Mouse (Mus musculus): ENCODE measurements at regions not wholly inside any gene's neighbourhood (a gene's known extent, or its start where the extent isn't known, plus 50 kb on each side); places are given as distances from the start of the nearest gene placed in this dataset.

- Histone ChIP-seq H3K36me3 (replicated peaks) (no peaks in the 10 kb centered on the region), H3K4me1 (replicated peaks) (no peaks in the 10 kb centered on the region), H3K4me2 (no peak overlapping the region), H3K27ac (replicated peaks) (no peak overlapping the region), H3K4me3 (replicated peaks) (no peak overlapping the region), H3K9me3 (replicated peaks) (no peaks in the 10 kb centered on the region), H3K27me3 (no peaks in the 10 kb centered on the region), H3K9ac (no peak overlapping the region)
- 76% methylated on average over 3 of the region's 3 CpGs for WGBS (ENCODE audit: insufficient replicate concordance)
- no peak for ATAC-seq (ENCODE audit: insufficient read depth)
These were observed 290.8 kb downstream of the Rnf144b start for GRCm38 (mm10) chr13:47413261-47413660.

- no peak overlapping the region for H3K9ac ChIP-seq
- 81% methylated on average over 9 of the region's 9 CpGs for WGBS (ENCODE audit: insufficient replicate concordance)
- no peaks in the 10 kb centered on the region for H3K4me1 ChIP-seq (replicated peaks)
- no peaks in the 10 kb centered on the region for H3K36me3 ChIP-seq (replicated peaks)
- H3K27me3 ChIP-seq, result no peaks in the 10 kb centered on the region
- no peak for ATAC-seq (ENCODE audit: insufficient read depth)
- H3K9me3 ChIP-seq (replicated peaks), result no peaks in the 10 kb centered on the region
- no peak overlapping the region for H3K4me3 ChIP-seq (replicated peaks)
- H3K27ac ChIP-seq (replicated peaks), result no peak overlapping the region
- no peak overlapping the region for H3K4me2 ChIP-seq
These were observed 291.5 kb downstream of the Rnf144b start for GRCm38 (mm10) chr13:47413940-47414339.

GRCm38 (mm10) chr13:47429856-47430365 lies 307.5 kb downstream of the Rnf144b start:
- 40% methylated on average over 8 of the region's 8 CpGs for WGBS (ENCODE audit: insufficient replicate concordance)
- H3K27ac ChIP-seq (replicated peaks), result no peak overlapping the region

GRCm38 (mm10) chr13:47430409-47430808 lies 308.0 kb downstream of the Rnf144b start:
- H3K36me3 ChIP-seq (replicated peaks), result no peaks in the 10 kb centered on the region
- no peak overlapping the region for H3K9ac ChIP-seq
- H3K4me3 ChIP-seq (replicated peaks), result no peak overlapping the region
- no peaks in the 10 kb centered on the region for H3K9me3 ChIP-seq (replicated peaks)
- no peak overlapping the region for H3K4me2 ChIP-seq
- WGBS (ENCODE audit: insufficient replicate concordance), result 63% methylated on average over 9 of the region's 9 CpGs
- H3K27ac ChIP-seq (replicated peaks), result no peak overlapping the region
- no peak for ATAC-seq (ENCODE audit: insufficient read depth)
- no peaks in the 10 kb centered on the region for H3K4me1 ChIP-seq (replicated peaks)
- H3K27me3 ChIP-seq, result no peaks in the 10 kb centered on the region

More at GRCm38 (mm10) chr13:47429856-47430365, 307.5 kb downstream of the Rnf144b start:
- no peaks in the 10 kb centered on the region for H3K9me3 ChIP-seq (replicated peaks)
- H3K9ac ChIP-seq, result no peak overlapping the region
- no peaks in the 10 kb centered on the region for H3K4me1 ChIP-seq (replicated peaks)
- H3K4me3 ChIP-seq (replicated peaks), result no peak overlapping the region
- no peaks in the 10 kb centered on the region for H3K36me3 ChIP-seq (replicated peaks)
- H3K4me2 ChIP-seq, result no peak overlapping the region
- ATAC-seq (ENCODE audit: insufficient read depth), result no peak
- H3K27me3 ChIP-seq, result no peaks in the 10 kb centered on the region

- Histone ChIP-seq H3K4me3 (replicated peaks) (no peak overlapping the region), H3K4me2 (no peak overlapping the region), H3K27ac (replicated peaks) (no peak overlapping the region), H3K9ac (no peak overlapping the region), H3K4me1 (replicated peaks) (no peaks in the 10 kb centered on the region), H3K27me3 (no peaks in the 10 kb centered on the region), H3K9me3 (replicated peaks) (no peaks in the 10 kb centered on the region), H3K36me3 (replicated peaks) (no peaks in the 10 kb centered on the region)
- no peak for ATAC-seq (ENCODE audit: insufficient read depth)
- 69% methylated on average over 7 of the region's 7 CpGs for WGBS (ENCODE audit: insufficient replicate concordance)
These were observed 313.2 kb downstream of the Rnf144b start for GRCm38 (mm10) chr13:47435631-47436030.

DNA sequence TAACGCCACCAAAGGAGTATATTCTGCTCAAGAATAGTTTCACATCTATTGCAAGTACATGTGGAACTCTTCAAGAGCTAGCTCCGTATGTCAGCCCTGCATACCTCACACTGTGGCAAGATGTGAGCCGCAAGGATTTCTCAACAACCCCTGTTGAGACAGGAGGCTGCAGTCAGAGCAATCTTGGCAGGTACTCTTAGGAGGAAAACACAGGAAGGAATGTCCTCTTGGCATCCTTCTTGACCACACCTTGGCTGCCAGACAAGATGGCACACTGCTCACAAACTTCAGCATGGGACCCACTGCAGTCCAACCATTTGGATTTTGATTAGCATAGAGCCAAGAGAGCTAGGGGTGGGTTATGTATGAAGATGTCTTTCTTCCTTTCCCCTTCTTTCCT lies 322.4 kb downstream of the Rnf144b start:
- H3K9me3 ChIP-seq (replicated peaks), result no peaks in the 10 kb centered on the region
- WGBS (ENCODE audit: insufficient replicate concordance), result 60% methylated on average over 3 of the region's 3 CpGs
- H3K27me3 ChIP-seq, result no peaks in the 10 kb centered on the region
- H3K4me2 ChIP-seq, result no peak overlapping the region
- H3K36me3 ChIP-seq (replicated peaks), result no peaks in the 10 kb centered on the region
- H3K9ac ChIP-seq, result no peak overlapping the region
- H3K27ac ChIP-seq (replicated peaks), result no peak overlapping the region
- no peak overlapping the region for H3K4me3 ChIP-seq (replicated peaks)
- ATAC-seq (ENCODE audit: insufficient read depth), result no peak
- no peaks in the 10 kb centered on the region for H3K4me1 ChIP-seq (replicated peaks)

DNA sequence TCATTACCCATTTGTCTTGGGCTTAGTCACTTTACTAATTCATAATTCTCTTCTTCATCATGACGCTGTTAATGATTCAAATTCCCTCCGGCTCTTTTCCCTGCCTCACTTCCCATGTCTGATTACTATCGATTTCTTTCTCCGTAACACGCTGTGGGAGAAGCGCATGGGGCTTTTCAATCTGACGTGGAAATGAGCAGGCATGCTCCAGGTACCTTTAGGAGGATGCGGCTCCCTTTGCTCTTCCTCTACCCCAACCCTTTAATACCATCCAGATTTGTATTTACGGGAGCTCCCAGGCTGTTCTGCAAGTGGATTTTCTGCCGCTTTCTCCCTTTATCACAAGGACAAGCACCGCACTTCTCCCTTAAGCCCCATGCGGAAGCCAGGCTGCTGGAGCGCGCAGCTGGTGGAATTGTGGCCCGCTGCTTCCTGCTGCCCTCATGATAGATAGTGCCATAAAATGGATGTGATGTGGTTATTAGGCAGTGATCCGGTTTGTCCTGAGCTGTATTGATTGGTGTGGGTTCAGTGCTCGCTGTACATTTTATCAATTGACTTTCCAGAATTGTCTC lies 329.8 kb downstream of the Rnf144b start:
- no peaks in the 10 kb centered on the region; the same call in 1 of the 2 replicates for H3K9me3 ChIP-seq (replicated peaks)
- ATAC-seq (ENCODE audit: insufficient read depth), result no peak
- H3K4me1 ChIP-seq (replicated peaks), result no peaks in the 10 kb centered on the region
- 72% methylated on average over 17 of the region's 17 CpGs for WGBS (ENCODE audit: insufficient replicate concordance)
- no peaks in the 10 kb centered on the region for H3K27me3 ChIP-seq
- H3K27ac ChIP-seq (replicated peaks), result no peak overlapping the region
- no peak overlapping the region for H3K4me2 ChIP-seq
- no peak overlapping the region for H3K4me3 ChIP-seq (replicated peaks)
- no peaks in the 10 kb centered on the region for H3K36me3 ChIP-seq (replicated peaks)
- no peak overlapping the region for H3K9ac ChIP-seq

- no peaks in the 10 kb centered on the region for H3K4me1 ChIP-seq (replicated peaks)
- H3K27ac ChIP-seq (replicated peaks), result no peak overlapping the region
- H3K4me3 ChIP-seq (replicated peaks), result no peak overlapping the region
- no peaks in the 10 kb centered on the region for H3K36me3 ChIP-seq (replicated peaks)
- 69% methylated on average over 8 of the region's 8 CpGs for WGBS (ENCODE audit: insufficient replicate concordance)
- no peak for ATAC-seq (ENCODE audit: insufficient read depth)
- no peak overlapping the region for H3K4me2 ChIP-seq
- no peak overlapping the region for H3K9ac ChIP-seq
- H3K9me3 ChIP-seq (replicated peaks), result no peaks in the 10 kb centered on the region
- no peaks in the 10 kb centered on the region for H3K27me3 ChIP-seq
These were observed 339.7 kb downstream of the Rnf144b start for GRCm38 (mm10) chr13:47462148-47462547.

DNA sequence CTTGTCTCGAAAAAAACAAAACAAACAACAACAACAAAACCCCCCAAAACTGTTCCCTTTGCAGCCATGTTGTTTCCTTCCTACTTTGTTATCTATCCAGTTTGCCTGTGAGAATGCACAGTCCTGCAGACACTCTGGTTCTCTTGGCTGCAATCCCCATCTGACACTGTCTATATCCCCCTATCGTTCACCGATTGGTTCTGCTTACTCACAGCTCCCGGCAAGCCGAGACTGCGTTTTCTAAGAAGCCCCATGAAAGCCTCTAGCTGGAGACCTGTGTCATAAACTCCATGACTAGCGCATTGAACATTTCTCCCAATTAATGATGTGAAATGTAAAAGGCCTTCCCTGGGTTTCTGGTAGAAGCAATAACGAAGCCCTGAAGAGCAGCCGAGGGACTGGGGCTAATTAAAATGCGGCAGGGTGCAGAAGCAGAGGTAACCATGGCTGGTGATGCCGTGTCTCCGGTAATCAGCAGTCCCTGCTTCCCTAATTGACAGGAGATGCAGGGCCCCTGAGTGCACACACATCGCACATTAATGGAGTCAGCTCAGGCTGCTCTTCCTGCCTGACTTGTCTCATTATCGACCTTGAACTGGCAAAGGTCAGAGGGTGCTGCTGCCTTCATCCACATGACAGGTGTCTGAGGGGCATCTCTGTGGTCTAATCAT lies 349.2 kb downstream of the Rnf144b start:
- Histone ChIP-seq H3K27ac (replicated peaks) (no peak overlapping the region), H3K9ac (no peak overlapping the region), H3K4me1 (replicated peaks) (no peaks in the 10 kb centered on the region), H3K9me3 (replicated peaks) (no peaks in the 10 kb centered on the region), H3K4me3 (replicated peaks) (no peak overlapping the region), H3K4me2 (no peak overlapping the region), H3K36me3 (replicated peaks) (no peaks in the 10 kb centered on the region), H3K27me3 (no peaks in the 10 kb centered on the region)
- no peak for ATAC-seq (ENCODE audit: insufficient read depth)
- WGBS (ENCODE audit: insufficient replicate concordance), result 70% methylated on average over 14 of the region's 14 CpGs

DNA sequence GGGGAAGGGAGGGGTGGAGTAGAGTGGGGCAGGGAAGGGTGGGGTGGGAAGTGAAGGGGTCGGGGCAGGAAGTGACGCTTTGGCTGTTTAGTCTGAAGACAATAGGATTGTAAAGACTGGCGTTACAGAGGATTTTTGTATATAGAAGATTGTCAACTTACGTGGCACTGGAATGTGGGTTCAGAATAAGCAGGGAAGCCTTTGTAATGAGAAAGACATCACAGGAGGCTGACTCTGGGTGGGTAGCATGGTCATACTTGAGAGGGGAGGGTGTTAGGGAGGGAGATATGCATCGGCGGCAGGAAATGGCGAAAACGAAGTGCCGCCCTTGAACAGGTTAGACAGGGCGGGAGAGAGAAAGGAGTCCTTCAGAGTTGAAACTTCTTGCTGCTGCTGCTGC lies 357.7 kb downstream of the Rnf144b start:
- H3K9me3 ChIP-seq (replicated peaks), result no peaks in the 10 kb centered on the region
- no peaks in the 10 kb centered on the region for H3K4me1 ChIP-seq (replicated peaks)
- H3K27ac ChIP-seq (replicated peaks), result no peak overlapping the region
- no peak overlapping the region for H3K4me2 ChIP-seq
- H3K36me3 ChIP-seq (replicated peaks), result no peaks in the 10 kb centered on the region
- no peak overlapping the region for H3K9ac ChIP-seq
- no peaks in the 10 kb centered on the region for H3K27me3 ChIP-seq
- H3K4me3 ChIP-seq (replicated peaks), result no peak overlapping the region
- no peak for ATAC-seq (ENCODE audit: insufficient read depth)
- WGBS (ENCODE audit: insufficient replicate concordance), result 57% methylated on average over 10 of the region's 10 CpGs

- no peaks in the 10 kb centered on the region for H3K27me3 ChIP-seq
- H3K36me3 ChIP-seq (replicated peaks), result no peaks in the 10 kb centered on the region
- H3K4me1 ChIP-seq (replicated peaks), result no peaks in the 10 kb centered on the region
- no peak for ATAC-seq (ENCODE audit: insufficient read depth)
- H3K9ac ChIP-seq, result no peak overlapping the region
- H3K27ac ChIP-seq (replicated peaks), result no peak overlapping the region
- 57% methylated on average over 2 of the region's 2 CpGs for WGBS (ENCODE audit: insufficient replicate concordance)
- H3K4me2 ChIP-seq, result no peak overlapping the region
- no peak overlapping the region for H3K4me3 ChIP-seq (replicated peaks)
- no peaks in the 10 kb centered on the region for H3K9me3 ChIP-seq (replicated peaks)
These were observed 362.4 kb downstream of the Rnf144b start for GRCm38 (mm10) chr13:47484819-47485218.

DNA sequence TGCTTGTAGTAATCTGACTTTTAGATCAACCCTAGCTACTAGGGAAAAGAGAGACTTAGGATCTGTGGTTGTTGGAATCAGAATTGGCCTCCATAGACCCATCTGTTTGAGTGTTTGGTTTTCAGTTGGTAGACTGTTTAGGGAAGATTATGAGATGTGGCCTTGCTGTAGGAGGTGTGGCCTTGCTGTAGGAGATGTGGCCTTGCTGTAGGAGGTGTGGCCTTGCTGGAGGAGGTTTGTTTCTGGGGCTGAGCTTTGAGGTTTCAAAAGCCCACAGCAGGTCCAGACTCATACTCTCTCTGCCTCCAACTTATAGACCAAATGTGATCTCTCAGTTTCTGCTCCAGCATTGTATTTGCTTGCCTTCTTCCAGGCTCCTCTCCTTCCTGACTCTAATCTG lies 363.7 kb downstream of the Rnf144b start:
- Histone ChIP-seq H3K36me3 (replicated peaks) (no peaks in the 10 kb centered on the region), H3K27me3 (no peaks in the 10 kb centered on the region)

More for the DNA sequence above, 363.7 kb downstream of the Rnf144b start:
- ATAC-seq (ENCODE audit: insufficient read depth), result no peak
- Histone ChIP-seq H3K9ac (no peak overlapping the region), H3K9me3 (replicated peaks) (no peaks in the 10 kb centered on the region), H3K27ac (replicated peaks) (no peak overlapping the region), H3K4me2 (no peak overlapping the region), H3K4me3 (replicated peaks) (no peak overlapping the region), H3K4me1 (replicated peaks) (no peaks in the 10 kb centered on the region)

Measured in liver, embryonic 15.5 days (tissue).